Comparison of ENCODE assay signal across 7 mouse cellular contexts in the genomic region with DNA sequence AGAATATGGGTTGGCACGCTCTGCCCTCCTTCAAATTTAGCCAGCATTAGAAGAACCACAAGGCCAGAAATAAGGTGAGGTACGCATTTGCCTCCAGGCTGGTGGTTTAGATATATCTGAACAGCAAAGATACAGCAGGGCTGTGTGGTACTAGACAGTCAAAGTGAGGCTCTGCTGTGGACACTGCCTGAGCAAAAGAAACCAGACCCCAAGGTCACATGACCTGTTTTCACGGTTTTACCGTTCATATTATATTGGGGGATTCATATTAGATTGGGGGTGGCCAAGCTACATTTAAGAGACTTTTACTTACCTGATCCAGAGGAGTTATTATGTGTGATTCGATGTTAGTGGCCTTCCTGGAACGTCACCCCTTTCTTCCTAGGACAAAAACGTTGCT. TPM values are rescaled to one million over a fixed set of nuclear protein-coding genes. Genes with fewer than 3 reads are reported as not detected.
DNase-seq lines count a peak whose midpoint lies in the region; ATAC-seq and TF ChIP-seq lines count a peak whose summit lies in the region.

No protein-coding gene starts in this region.

- peak overlapping the region; percentile 98 for H3K27ac ChIP-seq in embryonic fibroblast, embryonic 13.5 days (ENCODE audit: insufficient read depth, low read length)
- peak overlapping the region; percentile 86 for H3K27ac ChIP-seq in intestine, postnatal 0 days (ENCODE audit: low read depth, low read length)
- H3K27ac ChIP-seq in neural tube, embryonic 14.5 days (ENCODE audit: low read depth, low read length), result no peak overlapping the region

- no peaks in the 10 kb centered on the region; the same call in 1 of the 2 replicates for H3K27me3 ChIP-seq in intestine, postnatal 0 days (replicated peaks; ENCODE audit: control insufficient read depth, insufficient read depth, low read length)
- H3K27me3 ChIP-seq in neural tube, embryonic 14.5 days (ENCODE audit: control insufficient read depth, insufficient read depth, low read length), result 0 out of 2 replicates have a peak, but pooled peaks cover 2% of the 10 kb centered on the region

- H3K4me2 ChIP-seq in intestine, postnatal 0 days (replicated peaks; ENCODE audit: low read depth), result peak overlapping the region; percentile 89
- peak overlapping the region; percentile 70 for H3K4me2 ChIP-seq in neural tube, embryonic 14.5 days (ENCODE audit: low read depth, low read length)

- 19% methylated on average over 7 of the region's 7 CpGs for WGBS in intestine, postnatal 0 days
- WGBS in neural tube, embryonic 14.5 days, result 39% methylated on average over 7 of the region's 7 CpGs

- no peaks in the 10 kb centered on the region for H3K9me3 ChIP-seq in intestine, postnatal 0 days (ENCODE audit: control insufficient read depth)
- H3K9me3 ChIP-seq in neural tube, embryonic 14.5 days (ENCODE audit: control insufficient read depth, low read length), result no peaks in the 10 kb centered on the region

- peaks cover 17% of the 10 kb centered on the region for H3K36me3 ChIP-seq in intestine, postnatal 0 days (ENCODE audit: control insufficient read depth, insufficient read depth)
- H3K36me3 ChIP-seq in neural tube, embryonic 14.5 days (ENCODE audit: control insufficient read depth, insufficient read depth, low read length), result no peaks in the 10 kb centered on the region

- no peak for ATAC-seq in intestine, postnatal 0 days
- no peak for ATAC-seq in neural tube, embryonic 14.5 days (ENCODE audit: low read depth)

- TF ChIP-seq POLR2A in embryonic fibroblast, embryonic 13.5 days (IDR thresholded peaks at IDR 0.05; ENCODE audit: low read depth, low read length), result no peak; the same call in 1 of the 2 replicates

- peak; percentile 20 for DNase-seq in retina, embryonic 14.5 days (ENCODE audit: low spot score)
- no peak for DNase-seq in retina, postnatal 1 day
- DNase-seq in layer of hippocampus, postnatal 10 days (ENCODE audit: low spot score in 2 of 2), result no peak
- DNase-seq in left cerebral cortex, adult 18-20 months (ENCODE audit: low spot score in 2 of 2), result no peak

- H3K4me3 ChIP-seq in embryonic fibroblast, embryonic 13.5 days (ENCODE audit: insufficient read depth, low read length), result peak overlapping the region; percentile 74
- peak overlapping the region; percentile 58 for H3K4me3 ChIP-seq in intestine, postnatal 0 days (ENCODE audit: low read depth, low read length)
- H3K4me3 ChIP-seq in neural tube, embryonic 14.5 days (ENCODE audit: low read depth, low read length), result peak overlapping the region; percentile 36

- peak overlapping the region; percentile 54 for H3K9ac ChIP-seq in intestine, postnatal 0 days (ENCODE audit: low read depth, low read length)
- peak overlapping the region; percentile 46; the same call in 1 of the 2 replicates for H3K9ac ChIP-seq in neural tube, embryonic 14.5 days (replicated peaks; ENCODE audit: low read depth, low read length)

- TF ChIP-seq CTCF in embryonic fibroblast, embryonic 13.5 days (IDR thresholded peaks at IDR 0.05; ENCODE audit: borderline replicate concordance, insufficient read depth, low read length), result no peak
- no peak for TF ChIP-seq CTCF in intestine, postnatal 0 days (IDR thresholded peaks at IDR 0.05; ENCODE audit: low read depth)

- peaks cover 7% of the 10 kb centered on the region; the same call in 1 of the 2 replicates for H3K4me1 ChIP-seq in embryonic fibroblast, embryonic 13.5 days (ENCODE audit: control insufficient read depth, insufficient read depth, low read length)
- H3K4me1 ChIP-seq in intestine, postnatal 0 days (replicated peaks; ENCODE audit: control insufficient read depth, insufficient read depth, low read length), result peaks cover 16% of the 10 kb centered on the region
- H3K4me1 ChIP-seq in neural tube, embryonic 14.5 days (ENCODE audit: control insufficient read depth, insufficient read depth, low read length), result no peaks in the 10 kb centered on the region; the same call in 1 of the 2 replicates

RNA-seq across cellular contexts. Expression of gene Irgm1, which starts 0.7 kb away (rescaled TPM):
- 36.5 and 61.8 TPM in 2 replicates for polyA plus RNA-seq in embryonic fibroblast, embryonic 13.5 days (2011; ENCODE audit: insufficient read length, low read depth, missing spikeins)
- polyA plus RNA-seq in intestine, postnatal 0 days (2015; fragmentation: Nextera tagmentation; extraction: Ambion mirVana), result 14.5 and 15.0 TPM in 2 replicates
- polyA plus RNA-seq in neural tube, embryonic 14.5 days (2014; fragmentation: Nextera tagmentation; extraction: Ambion mirVana), result 3.1 and 3.6 TPM in 2 replicates
- 1 to 10 TPM; 3.3 TPM for total RNA-seq in layer of hippocampus, postnatal 10 days (2021)
- total RNA-seq in left cerebral cortex, adult 18-20 months (2021), result 1 to 10 TPM; 7.0 to 7.7 TPM

RNA-seq across cellular contexts. Expression of gene Gm5431, which starts 31.2 kb away (rescaled TPM):
- not detected in 2 replicates for polyA plus RNA-seq in embryonic fibroblast, embryonic 13.5 days (2011; ENCODE audit: insufficient read length, low read depth, missing spikeins)
- polyA plus RNA-seq in intestine, postnatal 0 days (2015; fragmentation: Nextera tagmentation; extraction: Ambion mirVana), result 2.7 and 3.1 TPM in 2 replicates
- polyA plus RNA-seq in neural tube, embryonic 14.5 days (2014; fragmentation: Nextera tagmentation; extraction: Ambion mirVana), result 0.12 and 0.22 TPM in 2 replicates
- total RNA-seq in layer of hippocampus, postnatal 10 days (2021), result under 1 TPM; 0.33 to 0.39 TPM
- under 1 TPM in 1 of 2 experiments, not detected in 1; 0.49 TPM for total RNA-seq in left cerebral cortex, adult 18-20 months (2021)

RNA-seq across cellular contexts. Expression of gene Gm12184, which starts 44.3 kb away (rescaled TPM):
- polyA plus RNA-seq in embryonic fibroblast, embryonic 13.5 days (2011; ENCODE audit: insufficient read length, low read depth, missing spikeins), result 40.5 and 61.2 TPM in 2 replicates
- 5.0 and 5.3 TPM in 2 replicates for polyA plus RNA-seq in intestine, postnatal 0 days (2015; fragmentation: Nextera tagmentation; extraction: Ambion mirVana)
- polyA plus RNA-seq in neural tube, embryonic 14.5 days (2014; fragmentation: Nextera tagmentation; extraction: Ambion mirVana), result 3.0 TPM in 2 replicates
- 1 to 10 TPM in 1 of 2 experiments, under 1 TPM in 1; 0.98 to 1.4 TPM for total RNA-seq in layer of hippocampus, postnatal 10 days (2021)
- total RNA-seq in left cerebral cortex, adult 18-20 months (2021), result 1 to 10 TPM; 1.7 to 3.0 TPM

RNA-seq across cellular contexts. Expression of gene Trim7, which starts 44.8 kb away (rescaled TPM):
- 16.0 and 19.1 TPM in 2 replicates for polyA plus RNA-seq in embryonic fibroblast, embryonic 13.5 days (2011; ENCODE audit: insufficient read length, low read depth, missing spikeins)
- polyA plus RNA-seq in intestine, postnatal 0 days (2015; fragmentation: Nextera tagmentation; extraction: Ambion mirVana), result 0.38 and 0.56 TPM in 2 replicates
- polyA plus RNA-seq in neural tube, embryonic 14.5 days (2014; fragmentation: Nextera tagmentation; extraction: Ambion mirVana), result 1.5 and 2.0 TPM in 2 replicates
- total RNA-seq in layer of hippocampus, postnatal 10 days (2021), result 1 to 10 TPM; 4.9 to 5.6 TPM
- total RNA-seq in left cerebral cortex, adult 18-20 months (2021), result 1 to 10 TPM; 2.3 to 3.7 TPM

RNA-seq across cellular contexts. Expression of gene Trim41, which starts 53.6 kb away (rescaled TPM):
- polyA plus RNA-seq in embryonic fibroblast, embryonic 13.5 days (2011; ENCODE audit: insufficient read length, low read depth, missing spikeins), result 27.2 and 40.7 TPM in 2 replicates
- 4.0 and 4.2 TPM in 2 replicates for polyA plus RNA-seq in intestine, postnatal 0 days (2015; fragmentation: Nextera tagmentation; extraction: Ambion mirVana)
- polyA plus RNA-seq in neural tube, embryonic 14.5 days (2014; fragmentation: Nextera tagmentation; extraction: Ambion mirVana), result 5.1 and 5.6 TPM in 2 replicates
- total RNA-seq in layer of hippocampus, postnatal 10 days (2021), result 10 to 100 TPM; 44.1 to 58.1 TPM
- 10 to 100 TPM; 57.1 to 60.2 TPM for total RNA-seq in left cerebral cortex, adult 18-20 months (2021)
